Mouse (Mus musculus): ENCODE measurements at regions not wholly inside any gene's neighbourhood (a gene's known extent, or its start where the extent isn't known, plus 50 kb on each side); places are given as distances from the start of the nearest gene placed in this dataset.

- TF ChIP-seq CTCF (IDR thresholded peaks at IDR 0.05; ENCODE audit: low read depth, low read length) = no peak
- no peak for TF ChIP-seq POLR2A (IDR thresholded peaks at IDR 0.05; ENCODE audit: insufficient read depth, low read length)
Measured at GRCm38 (mm10) chr1:41427853-41428252, 622.5 kb downstream of the Tmem182 start.
